Mouse (Mus musculus) liver, embryonic 14.5 days (tissue): ENCODE measurements around the gene Tmem63b. TPM values are rescaled to one million over a fixed set of nuclear protein-coding genes. Genes with fewer than 3 reads are reported as not detected.

Source experiments
- ATAC-seq: fragments of 200-750 bp; cut with Nextera tagmentation; 2 replicates; pipeline ENCODE4 v1.8.0; 2017; ENCODE audit warnings: moderate number of reproducible peaks, mild to moderate bottlenecking, moderate library complexity; ENCODE audit not compliant: insufficient read depth
- DNase-seq, 3 experiments: peaks; one replicate each; pipeline ENCODE4 v3.0.0-alpha.2; 2012 to 2013; ENCODE audit warnings: low read depth in 3 of 3, low spot score in 3 of 3
- H3K27ac ChIP-seq: fragments of 300-500 bp; sonication (generic); 2 replicates; pipeline ENCODE4 v1.5.1; 2014; ENCODE audit warnings: moderate library complexity, mild to moderate bottlenecking, control low read depth, inconsistent platforms
- H3K27me3 ChIP-seq: fragments of 300-500 bp; sonication (generic); 2 replicates; pipeline ENCODE4 v1.6.1; 2014; ENCODE audit warnings: mild to moderate bottlenecking, low read length, moderate library complexity; ENCODE audit not compliant: control insufficient read depth, insufficient read depth
- H3K36me3 ChIP-seq: fragments of 300-500 bp; sonication (generic); replicated peaks from 2 replicates; pipeline ENCODE4 v1.6.1; 2014; ENCODE audit warnings: low read depth; ENCODE audit not compliant: control insufficient read depth, insufficient read depth
- H3K4me1 ChIP-seq, 2 experiments: fragments of 200-500 bp in 1 of 2; fragments of 300-500 bp in 1 of 2; sonication (generic) in 1 of 2; replicated peaks; 2 replicates each; pipeline ENCODE4 v1.6.1; 2012 to 2014; ENCODE audit warnings: antibody characterized with exemption in 1 of 2, inconsistent platforms in 1 of 2, low read length in 1 of 2; ENCODE audit not compliant: control insufficient read depth in 2 of 2, insufficient read depth in 2 of 2
- H3K4me2 ChIP-seq: fragments of 300-500 bp; sonication (generic); 2 replicates; pipeline ENCODE4 v1.6.1; 2014; ENCODE audit warnings: low read depth, mild to moderate bottlenecking, control low read depth, moderate library complexity
- H3K4me3 ChIP-seq, 2 experiments: fragments of 200-500 bp in 1 of 2; fragments of 300-500 bp in 1 of 2; sonication (generic) in 1 of 2; 2 replicates each; pipeline ENCODE4 v1.5.1; 2012 to 2014; ENCODE audit warnings: low read depth in 2 of 2, low read length in 2 of 2, mild to moderate bottlenecking in 2 of 2, control low read depth in 1 of 2, inconsistent platforms in 1 of 2, moderate library complexity in 1 of 2; ENCODE audit not compliant: insufficient read depth in 1 of 2
- H3K9ac ChIP-seq: fragments of 300-500 bp; sonication (generic); replicated peaks from 2 replicates; pipeline ENCODE4 v1.6.1; 2014; ENCODE audit warnings: mild to moderate bottlenecking, control low read depth, moderate library complexity
- H3K9me3 ChIP-seq: fragments of 300-500 bp; sonication (generic); 2 replicates; pipeline ENCODE4 v1.6.1; 2016; ENCODE audit warnings: low read length, mixed read lengths; ENCODE audit not compliant: control insufficient read depth
- CTCF ChIP-seq: IDR thresholded peaks from 2 replicates; pipeline ENCODE4 v1.5.1; 2016; ENCODE audit warnings: antibody characterized with exemption, low read depth, control low read depth
- EP300 ChIP-seq: IDR thresholded peaks from 2 replicates; pipeline ENCODE4 v1.6.1; 2016; ENCODE audit warnings: antibody characterized with exemption, low read depth
- WGBS: fragments of 180-500 bp; shearing (Covaris S2); extraction: QIAGEN DNeasy Blood & Tissue Kit; methylation state at CpG from one replicate; pipeline ENCODE4 v1.1.7; 2014; ENCODE audit not compliant: insufficient replicate concordance; 5-methylcytosine and 5-hydroxymethylcytosine counted together
- polyA plus RNA-seq, 2 experiments: library from polyadenylated mRNA; depleted of rRNA in 1 of 2; stranded (reverse) in 1 of 2; unstranded in 1 of 2; fragments of >200 nt; fragmentation: Nextera tagmentation in 1 of 2; extraction: Ambion mirVana in 1 of 2; gene quantifications; 2 replicates each; pipeline versions ENCODE4 v1.2.1 to v1.2.3; 2012 to 2014

Gene Tmem63b
- polyA plus RNA-seq, 2 experiments, result 4.1 to 10.4 TPM

DNA sequence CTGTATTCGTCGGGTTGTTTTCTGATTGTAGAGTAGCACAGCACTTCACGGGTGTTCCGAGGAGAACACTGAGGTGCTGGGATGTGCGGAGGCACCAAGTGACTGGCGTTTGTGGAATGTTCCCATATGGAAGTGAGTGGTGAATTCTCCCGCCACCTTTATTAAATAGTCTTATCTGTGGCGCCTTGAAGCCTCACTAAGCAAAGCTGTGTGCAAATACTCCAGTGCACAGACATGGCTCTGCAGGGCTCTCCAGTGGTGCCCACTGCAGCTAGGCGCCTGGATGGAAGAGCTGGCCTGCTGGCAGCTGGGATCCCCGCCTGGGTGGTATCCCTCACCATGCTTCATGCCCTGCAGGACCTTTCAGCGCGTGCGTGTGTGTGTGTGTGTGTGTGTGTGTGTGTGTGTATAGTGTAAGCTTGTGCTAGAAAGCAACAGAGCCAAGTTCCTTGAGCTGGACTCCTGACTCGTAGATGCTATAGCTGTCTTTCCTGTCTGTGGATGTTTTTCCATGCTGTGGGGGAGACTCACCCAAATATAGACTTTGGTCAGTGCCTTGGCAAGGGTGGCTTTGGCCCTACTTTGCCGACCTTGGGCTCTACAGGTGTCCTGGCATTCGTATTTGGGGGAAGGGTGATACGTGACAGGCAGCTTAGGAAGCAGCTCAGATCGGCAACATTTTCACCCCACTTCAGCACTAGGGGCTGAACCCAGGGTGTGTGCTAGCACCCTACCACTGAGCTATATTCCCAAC, 7.3 kb upstream of the Tmem63b start:
- no peak overlapping the region for H3K27ac ChIP-seq
- TF ChIP-seq CTCF, result no peak
- no peak for TF ChIP-seq EP300
- H3K27me3 ChIP-seq, result no peaks in the 10 kb centered on the region
- WGBS, result 69% methylated on average over 18 of the region's 18 CpGs
- ATAC-seq (no peak), DNase-seq (no peak)
- H3K9me3 ChIP-seq, result no peaks in the 10 kb centered on the region
- no peak overlapping the region for H3K4me2 ChIP-seq
- no peaks in the 10 kb centered on the region; the same call in 1 of the 2 replicates for H3K36me3 ChIP-seq
- H3K9ac ChIP-seq, result no peak overlapping the region
- H3K4me3 ChIP-seq, result no peak overlapping the region
- H3K4me1 ChIP-seq, result peaks cover 8 to 26% of the 10 kb centered on the region in 2 experiments

GRCm38 (mm10) chr17:45692159-45692558, 5.5 kb upstream of the Tmem63b start:
- ATAC-seq (no peak), DNase-seq (no peak)
- H3K36me3 ChIP-seq, result no peaks in the 10 kb centered on the region; the same call in 1 of the 2 replicates
- H3K4me3 ChIP-seq, result no peak overlapping the region
- TF ChIP-seq EP300 (no peak), CTCF (no peak)
- 77% methylated on average over 5 of the region's 5 CpGs for WGBS
- H3K27me3 ChIP-seq, result no peaks in the 10 kb centered on the region
- H3K9me3 ChIP-seq, result no peaks in the 10 kb centered on the region
- no peak overlapping the region for H3K9ac ChIP-seq
- no peak overlapping the region for H3K27ac ChIP-seq
- peaks cover 8 to 32% of the 10 kb centered on the region in 2 experiments for H3K4me1 ChIP-seq
- H3K4me2 ChIP-seq, result no peak overlapping the region

GRCm38 (mm10) chr17:45690044-45690443, 3.3 kb upstream of the Tmem63b start:
- TF ChIP-seq EP300, result no peak
- TF ChIP-seq CTCF, result no peak
- Histone ChIP-seq H3K9ac (no peak overlapping the region), H3K4me2 (no peak overlapping the region), H3K4me3 (no peak overlapping the region), H3K9me3 (no peaks in the 10 kb centered on the region), H3K27me3 (no peaks in the 10 kb centered on the region), H3K4me1 (peaks cover 7 to 29% of the 10 kb centered on the region in 2 experiments), H3K36me3 (no peaks in the 10 kb centered on the region), H3K27ac (no peak overlapping the region)
- DNase-seq (no peak), ATAC-seq (no peak)
- 68% methylated on average over 4 of the region's 4 CpGs for WGBS

- Histone ChIP-seq H3K4me1 (peaks cover 10 to 28% of the 10 kb centered on the region in 2 experiments), H3K27ac (no peak overlapping the region)
These were observed 2.4 kb upstream of the Tmem63b start for GRCm38 (mm10) chr17:45689120-45689519.

DNA sequence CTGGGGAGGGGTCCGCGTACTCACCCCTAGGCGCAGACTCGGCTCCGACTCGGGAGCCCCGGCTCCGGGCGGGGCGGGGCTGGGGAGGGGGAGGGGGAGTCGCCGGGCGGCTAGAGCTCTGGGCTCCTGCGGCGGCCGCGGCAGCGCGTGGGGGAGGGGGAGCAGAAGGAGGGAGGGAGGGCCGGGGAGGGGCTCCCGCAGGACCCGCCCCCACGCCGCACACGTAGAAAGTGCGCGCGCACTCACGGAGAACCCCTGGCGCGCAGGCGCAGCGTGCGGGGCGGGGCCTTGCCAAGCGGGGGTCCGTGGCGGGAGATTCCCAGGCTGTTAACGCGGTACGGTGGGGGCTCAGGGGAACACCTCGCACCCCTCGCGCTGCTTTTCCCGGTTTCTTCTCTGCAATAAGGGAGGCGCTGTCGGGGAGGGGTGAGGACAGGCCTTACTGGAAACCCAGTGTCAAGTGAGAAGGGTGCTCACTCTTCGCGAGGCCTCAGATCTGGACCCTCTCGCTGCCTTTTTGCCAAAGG, 549 bp downstream of the Tmem63b start, which contains the start of gene Mrpl14:
Gene Mrpl14 (plus strand): TSS at position 230 of the 527 bp plus-strand sequence.
- Histone ChIP-seq H3K27me3 (no peaks in the 10 kb centered on the region), H3K9me3 (no peaks in the 10 kb centered on the region), H3K4me3 (peak within 1 kb of the TSS; percentile 81 to 98), H3K27ac (peak within 1 kb of the TSS; percentile 47), H3K36me3 (no peaks in the 10 kb centered on the region), H3K9ac (peak within 1 kb of the TSS; percentile 92), H3K4me2 (peak within 1 kb of the TSS; percentile 82), H3K4me1 (peaks cover 10 to 14% of the 10 kb centered on the region in 2 experiments)
- peak; percentile 85 for ATAC-seq
- DNase-seq, result peak; percentile 80 to 82 (median 80)
- 1% methylated on average over 43 of the region's 50 CpGs for WGBS
- TF ChIP-seq CTCF (no peak), EP300 (no peak)

More at GRCm38 (mm10) chr17:45689120-45689519, 2.4 kb upstream of the Tmem63b start:
- H3K4me3 ChIP-seq, result no peak overlapping the region
- no peak overlapping the region for H3K4me2 ChIP-seq
- TF ChIP-seq EP300 (no peak), CTCF (no peak)
- H3K27me3 ChIP-seq, result no peaks in the 10 kb centered on the region
- 80% methylated on average over 9 of the region's 9 CpGs for WGBS
- H3K9me3 ChIP-seq, result no peaks in the 10 kb centered on the region
- H3K36me3 ChIP-seq, result no peaks in the 10 kb centered on the region
- DNase-seq (no peak), ATAC-seq (no peak)
- H3K9ac ChIP-seq, result no peak overlapping the region
